Mouse (Mus musculus) thymus, postnatal 0 days (tissue): ENCODE data around the gene Mx1. TPM values are rescaled to one million over a fixed set of nuclear protein-coding genes. Genes with fewer than 3 reads are reported as not detected.

Source experiments
- polyA plus RNA-seq: library from polyadenylated mRNA; unstranded; fragments of >200 nt; fragmentation: Nextera tagmentation; extraction: Ambion mirVana; gene quantifications from 2 replicates; pipeline ENCODE4 v1.2.1, GENCODE M21; 2015

Gene Mx1
- polyA plus RNA-seq, 1 experiment from 2014 or later, result 2.9 TPM

Other genes with a start within 250 kb of the Mx1 start
- 3.2 and 4.9 TPM in 2 replicates for gene Bace2, start 106.2 kb downstream of the Mx1 start, polyA plus RNA-seq
- 0.47 TPM in 1 of 2 replicates, not detected in the other for gene Fam3b, start 51.9 kb upstream of the Mx1 start, polyA plus RNA-seq
- gene Tmprss2, start 148.3 kb upstream of the Mx1 start, polyA plus RNA-seq, result 1.3 and 1.5 TPM in 2 replicates